Comparison of ENCODE assay signal across 12 mouse cellular contexts in genomic region chr19:36646132-36646828, GRCm38 (mm10).
DNase-seq lines count a peak whose midpoint lies in the region; ATAC-seq and TF ChIP-seq lines count a peak whose summit lies in the region.
"Had no signal": no experiment of that assay in that cellular context is flagged by ENCODE, and none has a peak within 500 bp of the region (broad histone marks: within the 10 kb centered on the region; RNA-seq: fewer than 3 reads in every experiment).

No protein-coding gene starts in this region.

- H3K36me3 ChIP-seq in intestine, embryonic 16.5 days (ENCODE audit: control insufficient read depth, insufficient read depth, low read length): no peaks in the 10 kb centered on the region
- H3K36me3 ChIP-seq in lung, embryonic 16.5 days (ENCODE audit: control insufficient read depth, insufficient read depth, low read length): 0 out of 2 replicates have a peak, but pooled peaks cover 2% of the 10 kb centered on the region
- no peaks in the 10 kb centered on the region for H3K36me3 ChIP-seq in forebrain, embryonic 15.5 days

- POLR2A ChIA-PET in Patski (lab: Charles Lee): no interaction called here

- no peak overlapping the region for H3K4me2 ChIP-seq in intestine, embryonic 16.5 days (ENCODE audit: low read depth, low read length)
- 0 out of 2 replicates have a peak overlapping the region, but pooled peaks have one; percentile 3 for H3K4me2 ChIP-seq in lung, embryonic 16.5 days (ENCODE audit: low read depth, low read length)
- H3K4me2 ChIP-seq in forebrain, embryonic 15.5 days (replicated peaks): no peak overlapping the region

- H3K9me3 ChIP-seq in intestine, embryonic 16.5 days (ENCODE audit: control insufficient read depth, low read length): no peaks in the 10 kb centered on the region
- peaks cover 7% of the 10 kb centered on the region for H3K9me3 ChIP-seq in lung, embryonic 16.5 days (ENCODE audit: control insufficient read depth, low read length)
- peaks cover 5% of the 10 kb centered on the region; the same call in 1 of the 2 replicates for H3K9me3 ChIP-seq in forebrain, embryonic 15.5 days

- peaks cover 6% of the 10 kb centered on the region; the same call in 1 of the 2 replicates for H3K4me1 ChIP-seq in intestine, embryonic 16.5 days (ENCODE audit: control insufficient read depth, insufficient read depth, low read length)
- H3K4me1 ChIP-seq in lung, embryonic 16.5 days (replicated peaks; ENCODE audit: control insufficient read depth, insufficient read depth, low read length): peaks cover 13% of the 10 kb centered on the region
- no peaks in the 10 kb centered on the region for H3K4me1 ChIP-seq in forebrain, embryonic 15.5 days
- H3K4me1 ChIP-seq: megakaryocyte, embryonic 14.5 days had no signal

- ATAC-seq in Patski: peak; percentile 57
- ATAC-seq in intestine, embryonic 16.5 days: peak; percentile 44; the same call in 1 of the 2 replicates
- ATAC-seq in lung, embryonic 16.5 days (ENCODE audit: low read depth): peak; percentile 93
- no peak for ATAC-seq in forebrain, embryonic 15.5 days (replicated peaks)
- ATAC-seq: CD4-positive, CD25-positive, alpha-beta regulatory T cell, adult 4 months had no signal

- peaks cover 3% of the 10 kb centered on the region for H3K27me3 ChIP-seq in Patski
- no peaks in the 10 kb centered on the region for H3K27me3 ChIP-seq in intestine, embryonic 16.5 days (replicated peaks; ENCODE audit: control insufficient read depth, insufficient read depth, low read length)
- H3K27me3 ChIP-seq in lung, embryonic 16.5 days (ENCODE audit: control insufficient read depth, insufficient read depth, low read depth, low read length): no peaks in the 10 kb centered on the region
- H3K27me3 ChIP-seq in forebrain, embryonic 15.5 days: no peaks in the 10 kb centered on the region

- H3K4me3 ChIP-seq in intestine, embryonic 16.5 days (ENCODE audit: low read length): no peak overlapping the region
- no peak overlapping the region for H3K4me3 ChIP-seq in lung, embryonic 16.5 days (ENCODE audit: low read length)
- H3K4me3 ChIP-seq in forebrain, embryonic 15.5 days: no peak overlapping the region
- H3K4me3 ChIP-seq: erythroblast, embryonic 14.5 days; megakaryocyte, embryonic 14.5 days had no signal

- 71% methylated on average over 7 of the region's 7 CpGs for WGBS in intestine, embryonic 16.5 days
- 40% methylated on average over 7 of the region's 7 CpGs for WGBS in lung, embryonic 16.5 days
- WGBS in forebrain, embryonic 15.5 days: 87% methylated on average over 7 of the region's 7 CpGs

- in situ Hi-C loops in Patski (cut with MboI; ENCODE audit: low pct_unique_long_range_greater_than_20kb): no loop called here

- H3K27ac ChIP-seq in intestine, embryonic 16.5 days (ENCODE audit: low read length): no peak overlapping the region
- peak overlapping the region; percentile 92 for H3K27ac ChIP-seq in lung, embryonic 16.5 days (ENCODE audit: low read length)
- no peak overlapping the region for H3K27ac ChIP-seq in forebrain, embryonic 15.5 days (replicated peaks)

- CTCF ChIA-PET in Patski (lab: Charles Lee): interaction anchor here (1.6 kb wide), 1 partner anchor 40 kb away, joined by 3 read pairs; no protein-coding TSS in a partner anchor

- no peak overlapping the region for H3K9ac ChIP-seq in intestine, embryonic 16.5 days (ENCODE audit: low read depth, low read length)
- H3K9ac ChIP-seq in lung, embryonic 16.5 days (ENCODE audit: low read length): no peak overlapping the region; the same call in 1 of the 2 replicates
- no peak overlapping the region for H3K9ac ChIP-seq in forebrain, embryonic 15.5 days (replicated peaks)

- peak; percentile 21 to 42 for DNase-seq in heart, adult 9 months (ENCODE audit: low spot score in 2 of 2)
- no peak for DNase-seq in heart, postnatal 25 days (ENCODE audit: low spot score)
- no peak for DNase-seq in Patski (ENCODE audit: low read depth, low spot score)
- no peak for DNase-seq in urinary bladder, postnatal 25 days (ENCODE audit: low spot score)
- DNase-seq in right cerebral cortex, adult 2 months (ENCODE audit: low spot score in 2 of 2): no peak
- DNase-seq: cerebellum, postnatal 14 days had no signal

- TF ChIP-seq CTCF in Patski (IDR thresholded peaks at IDR 0.05): no peak

- intact Hi-C loops in heart, postnatal 25 days (cut with DNase I): no loop called here

Comparison
In these comparisons a context has a peak if more than half of its experiments do, and no peak if none do; other contexts are left out.
1. DNase-seq: peak in heart, adult 9 months (2 of 2); none in heart, postnatal 25 days (single experiment), Patski (single experiment), urinary bladder, postnatal 25 days (single experiment) and right cerebral cortex, adult 2 months (0 of 2).